Mouse (Mus musculus) stomach, embryonic 16.5 days (tissue): ENCODE data around the gene Galnt6. TPM values are rescaled to one million over a fixed set of nuclear protein-coding genes. Genes with fewer than 3 reads are reported as not detected.
A peak's percentile ranks its signal among the peaks of the same experiment; 100 is the strongest.

ENCODE experiments used
- ATAC-seq: fragments of 200-750 bp; cut with Nextera tagmentation; 2 replicates; pipeline ENCODE4 v1.8.0; 2017; ENCODE audit warnings: moderate number of reproducible peaks, moderate TSS enrichment; ENCODE audit not compliant: insufficient read depth, low FRiP score
- H3K27ac ChIP-seq: fragments of 300-500 bp; sonication (generic); 2 replicates; pipeline ENCODE4 v1.5.1; 2014; ENCODE audit warnings: low read length
- H3K27me3 ChIP-seq: fragments of 300-500 bp; sonication (generic); 2 replicates; pipeline ENCODE4 v1.6.1; 2014; ENCODE audit warnings: low read length, control low read depth, mixed read lengths; ENCODE audit not compliant: control insufficient read depth, insufficient read depth
- H3K36me3 ChIP-seq: fragments of 300-500 bp; sonication (generic); 2 replicates; pipeline ENCODE4 v1.6.1; 2014; ENCODE audit warnings: low read length; ENCODE audit not compliant: control insufficient read depth, insufficient read depth
- H3K4me1 ChIP-seq: fragments of 300-500 bp; sonication (generic); 2 replicates; pipeline ENCODE4 v1.6.1; 2014; ENCODE audit warnings: low read length, control low read depth, mixed read lengths; ENCODE audit not compliant: control insufficient read depth, insufficient read depth
- H3K4me2 ChIP-seq: fragments of 300-500 bp; sonication (generic); 2 replicates; pipeline ENCODE4 v1.6.1; 2014; ENCODE audit warnings: low read depth, low read length, mixed read lengths
- H3K4me3 ChIP-seq: fragments of 300-500 bp; sonication (generic); replicated peaks from 2 replicates; pipeline ENCODE4 v1.5.1; 2014; ENCODE audit warnings: mild to moderate bottlenecking, low read length
- H3K9ac ChIP-seq: fragments of 300-500 bp; sonication (generic); 2 replicates; pipeline ENCODE4 v1.6.1; 2014; ENCODE audit warnings: low read length
- H3K9me3 ChIP-seq: fragments of 300-500 bp; sonication (generic); replicated peaks from 2 replicates; pipeline ENCODE4 v1.6.1; 2016; ENCODE audit warnings: low read length, control low read depth; ENCODE audit not compliant: control insufficient read depth
- whole genome bisulfite sequencing: fragments of 180-500 bp; shearing (Covaris S2); extraction: QIAGEN DNeasy Blood & Tissue Kit; methylation state at CpG from one replicate; pipeline ENCODE4 v1.1.7; 2014; 5-methylcytosine and 5-hydroxymethylcytosine counted together
- polyA plus RNA-seq: library from polyadenylated mRNA; unstranded; fragments of >200 nt; fragmentation: Nextera tagmentation; extraction: Ambion mirVana; gene quantifications from 2 replicates; pipeline ENCODE4 v1.2.1, GENCODE M21; 2015

Gene Galnt6
- polyA plus RNA-seq, 1 experiment from 2014 or later: 6.9 TPM

GRCm38 (mm10) chr15:100755881-100756624, 26.9 kb upstream of the Galnt6 start:
- WGBS: 56% methylated on average over 3 of the region's 3 CpGs
- H3K4me2 ChIP-seq: no peak overlapping the region
- H3K27me3 ChIP-seq: no peaks in the 10 kb centered on the region
- H3K4me1 ChIP-seq: no peaks in the 10 kb centered on the region; the same call in 1 of the 2 replicates
- no peaks in the 10 kb centered on the region for H3K9me3 ChIP-seq
- no peak overlapping the region for H3K4me3 ChIP-seq
- H3K9ac ChIP-seq: no peak overlapping the region
- peak overlapping the region; percentile 46; the same call in 1 of the 2 replicates for H3K27ac ChIP-seq
- ATAC-seq: no peak
- no peaks in the 10 kb centered on the region for H3K36me3 ChIP-seq

DNA sequence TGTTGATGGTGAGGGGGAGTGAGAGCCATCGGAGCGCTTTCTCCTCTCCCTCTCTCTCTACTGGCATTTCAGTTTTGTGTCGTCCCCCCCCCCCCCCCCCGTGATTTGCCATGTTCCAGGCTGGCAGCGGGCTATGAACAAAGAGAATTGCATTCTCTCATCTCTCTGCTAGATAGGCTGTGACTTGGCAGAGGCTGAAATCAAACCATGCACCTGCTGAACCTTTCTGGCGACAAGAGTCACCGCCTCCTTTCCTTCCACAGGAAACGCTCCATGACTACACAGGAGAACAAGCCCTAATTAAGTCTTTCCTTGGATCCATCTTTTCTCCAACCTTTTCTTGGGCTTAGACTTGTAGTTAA, 26.3 kb upstream of the Galnt6 start:
- no peak overlapping the region for H3K4me3 ChIP-seq
- H3K27ac ChIP-seq: peak overlapping the region; percentile 46
- H3K4me1 ChIP-seq: no peaks in the 10 kb centered on the region; the same call in 1 of the 2 replicates
- H3K9ac ChIP-seq: peak overlapping the region; percentile 28; the same call in 1 of the 2 replicates
- WGBS: 36% methylated on average over 6 of the region's 8 CpGs
- H3K27me3 ChIP-seq: no peaks in the 10 kb centered on the region
- H3K4me2 ChIP-seq: peak overlapping the region; percentile 41
- H3K9me3 ChIP-seq: no peaks in the 10 kb centered on the region
- ATAC-seq: no peak
- no peaks in the 10 kb centered on the region for H3K36me3 ChIP-seq

DNA sequence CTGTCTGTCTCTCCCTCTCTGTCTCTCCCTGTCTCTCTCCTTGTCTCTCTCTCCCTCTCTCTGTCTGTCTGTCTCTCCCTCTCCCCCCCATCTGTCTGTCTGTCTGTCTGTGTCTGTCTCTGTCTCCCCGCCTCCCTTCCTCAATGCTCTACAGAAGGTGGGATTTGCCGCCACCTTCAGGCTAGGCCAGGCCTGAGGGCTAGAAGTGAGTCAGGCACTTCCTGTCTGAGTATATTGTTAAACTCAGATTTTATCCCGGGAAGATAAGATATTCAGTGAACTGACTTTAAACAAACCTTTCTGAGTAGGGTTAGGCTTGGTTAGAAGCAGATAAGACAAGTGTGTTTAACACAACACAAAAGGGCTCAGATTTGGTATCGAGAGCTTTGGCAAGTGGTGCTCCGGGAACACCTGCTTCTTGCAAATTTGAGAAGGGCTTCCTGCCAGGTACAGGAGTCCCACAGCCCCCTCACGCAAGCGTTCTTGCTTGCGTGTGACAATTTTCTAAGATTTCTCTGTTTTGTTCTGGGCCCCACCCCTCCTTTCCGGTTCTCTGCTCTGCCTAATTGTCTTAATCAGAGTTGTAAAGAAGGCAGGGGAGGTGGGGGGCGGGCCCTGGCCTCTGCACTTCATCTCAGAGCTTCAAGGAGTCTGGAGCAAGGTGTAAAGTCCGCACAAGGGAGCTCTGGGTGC, 25.8 kb upstream of the Galnt6 start:
- peak overlapping the region; percentile 28 for H3K9ac ChIP-seq
- peak; percentile 63; the same call in 1 of the 2 replicates for ATAC-seq
- no peaks in the 10 kb centered on the region; the same call in 1 of the 2 replicates for H3K4me1 ChIP-seq
- H3K4me2 ChIP-seq: peak overlapping the region; percentile 41
- no peak overlapping the region for H3K4me3 ChIP-seq
- no peaks in the 10 kb centered on the region for H3K36me3 ChIP-seq
- H3K27me3 ChIP-seq: no peaks in the 10 kb centered on the region
- H3K9me3 ChIP-seq: no peaks in the 10 kb centered on the region
- WGBS: 9% methylated on average over 11 of the region's 11 CpGs
- peak overlapping the region; percentile 46 for H3K27ac ChIP-seq

DNA sequence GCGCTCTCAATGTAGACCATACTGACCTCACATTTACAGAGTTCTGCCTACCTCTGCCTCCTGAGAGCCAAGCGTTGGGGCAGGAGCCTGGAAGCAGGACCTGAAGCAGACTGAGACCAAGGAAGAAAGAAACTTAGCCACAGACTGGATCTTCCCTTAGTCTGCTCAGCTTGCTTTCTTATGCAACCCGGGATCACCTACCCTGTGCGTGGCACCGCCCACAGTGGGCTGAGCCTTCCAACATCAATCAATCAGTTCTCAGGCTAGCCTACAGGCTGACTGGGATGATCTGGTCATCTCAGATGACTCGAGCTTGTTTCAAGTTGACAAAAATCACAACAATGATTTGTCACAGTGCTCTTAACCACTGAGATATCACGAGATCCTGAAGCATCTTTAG, 24.9 kb upstream of the Galnt6 start:
- no peak overlapping the region for H3K4me2 ChIP-seq
- H3K27me3 ChIP-seq: no peaks in the 10 kb centered on the region
- no peaks in the 10 kb centered on the region for H3K9me3 ChIP-seq
- ATAC-seq: no peak
- H3K4me3 ChIP-seq: no peak overlapping the region
- H3K27ac ChIP-seq: no peak overlapping the region
- H3K4me1 ChIP-seq: no peaks in the 10 kb centered on the region; the same call in 1 of the 2 replicates
- WGBS: 42% methylated on average over 7 of the region's 7 CpGs
- no peak overlapping the region for H3K9ac ChIP-seq
- no peaks in the 10 kb centered on the region for H3K36me3 ChIP-seq

- H3K9me3 ChIP-seq: no peaks in the 10 kb centered on the region
- no peak overlapping the region for H3K27ac ChIP-seq
- no peak overlapping the region for H3K4me3 ChIP-seq
- no peaks in the 10 kb centered on the region for H3K36me3 ChIP-seq
- no peak overlapping the region for H3K9ac ChIP-seq
- H3K27me3 ChIP-seq: no peaks in the 10 kb centered on the region
- no peak; the same call in 1 of the 2 replicates for ATAC-seq
- no peaks in the 10 kb centered on the region; the same call in 1 of the 2 replicates for H3K4me1 ChIP-seq
- no peak overlapping the region for H3K4me2 ChIP-seq
- 50% methylated on average over 5 of the region's 5 CpGs for WGBS
Measured at GRCm38 (mm10) chr15:100753045-100753444, 23.9 kb upstream of the Galnt6 start.

DNA sequence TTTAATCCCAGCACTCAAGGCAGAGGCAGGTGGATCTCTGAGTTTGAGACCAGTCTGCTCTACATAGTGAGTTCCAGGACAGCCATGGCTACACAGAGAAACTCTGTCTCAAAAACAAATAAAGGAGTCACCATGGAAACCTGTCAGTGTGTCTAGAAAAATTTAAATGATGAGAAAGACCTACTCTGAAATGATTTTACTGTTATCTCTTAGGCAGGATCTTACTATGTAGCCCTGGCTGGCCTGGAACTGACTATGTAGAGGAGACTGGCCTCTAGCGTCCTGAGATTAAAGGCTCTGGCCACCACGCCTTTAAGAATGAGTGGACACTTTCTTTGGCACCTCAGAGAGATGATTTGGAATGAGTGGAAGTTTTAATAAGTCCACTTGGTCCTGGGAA, 23.3 kb upstream of the Galnt6 start:
- ATAC-seq: no peak
- Histone ChIP-seq H3K4me1 (peaks cover 5% of the 10 kb centered on the region; the same call in 1 of the 2 replicates), H3K9me3 (no peaks in the 10 kb centered on the region), H3K36me3 (no peaks in the 10 kb centered on the region), H3K27me3 (no peaks in the 10 kb centered on the region), H3K4me2 (no peak overlapping the region), H3K27ac (no peak overlapping the region), H3K4me3 (no peak overlapping the region), H3K9ac (no peak overlapping the region)
- 63% methylated on average over 2 of the region's 2 CpGs for WGBS

- 52% methylated on average over 10 of the region's 10 CpGs for WGBS
- Histone ChIP-seq H3K9me3 (no peaks in the 10 kb centered on the region), H3K36me3 (no peaks in the 10 kb centered on the region), H3K27me3 (no peaks in the 10 kb centered on the region), H3K4me1 (peaks cover 8% of the 10 kb centered on the region; the same call in 1 of the 2 replicates), H3K4me3 (no peak overlapping the region), H3K4me2 (no peak overlapping the region), H3K9ac (no peak overlapping the region), H3K27ac (no peak overlapping the region; the same call in 1 of the 2 replicates)
- no peak for ATAC-seq
Measured at GRCm38 (mm10) chr15:100749751-100750538, 20.8 kb upstream of the Galnt6 start.

GRCm38 (mm10) chr15:100748584-100748983, 19.4 kb upstream of the Galnt6 start:
- H3K4me3 ChIP-seq: no peak overlapping the region
- no peaks in the 10 kb centered on the region for H3K9me3 ChIP-seq
- H3K36me3 ChIP-seq: no peaks in the 10 kb centered on the region
- no peak overlapping the region for H3K27ac ChIP-seq
- 86% methylated on average over 3 of the region's 3 CpGs for WGBS
- H3K27me3 ChIP-seq: no peaks in the 10 kb centered on the region
- H3K9ac ChIP-seq: no peak overlapping the region
- no peak overlapping the region for H3K4me2 ChIP-seq
- H3K4me1 ChIP-seq: peaks cover 8% of the 10 kb centered on the region; the same call in 1 of the 2 replicates
- no peak for ATAC-seq
